Mouse (Mus musculus) olfactory bulb, adult 2 months (tissue): Measurements from ENCODE around the gene Itgb1. TPM values are rescaled to one million over a fixed set of nuclear protein-coding genes. Genes with fewer than 3 reads are reported as not detected.

Experiments used
- H3K27ac ChIP-seq: fragments of 200-500 bp; 2 replicates; pipeline ENCODE4 v1.5.1; 2012; ENCODE audit warnings: low read depth, low read length; ENCODE audit not compliant: insufficient read depth
- H3K4me1 ChIP-seq: fragments of 200-500 bp; 2 replicates; pipeline ENCODE4 v1.6.1; 2012; ENCODE audit warnings: low read length; ENCODE audit not compliant: control insufficient read depth, insufficient read depth
- H3K4me3 ChIP-seq: fragments of 200-500 bp; 2 replicates; pipeline ENCODE4 v1.5.1; 2012; ENCODE audit warnings: mild to moderate bottlenecking, low read depth, low read length, moderate library complexity; ENCODE audit not compliant: insufficient read depth
- CTCF ChIP-seq: fragments of 200-500 bp; IDR thresholded peaks from 2 replicates; pipeline ENCODE4 v1.5.1; 2012; ENCODE audit warnings: low read depth, mild to moderate bottlenecking, low read length, moderate library complexity; ENCODE audit not compliant: insufficient read depth
- POLR2A ChIP-seq: fragments of 200-500 bp; IDR thresholded peaks from 2 replicates; pipeline ENCODE4 v1.6.1; 2012; ENCODE audit warnings: mild to moderate bottlenecking, low read depth, low read length, moderate library complexity; ENCODE audit not compliant: insufficient read depth
- WGBS: fragments of 180-500 bp; shearing (Covaris S2); methylation state at CpG from one replicate; pipeline ENCODE4 v1.1.7; 2018; 5-methylcytosine and 5-hydroxymethylcytosine counted together
- polyA plus RNA-seq: library from polyadenylated mRNA; stranded (reverse); fragments of >200 nt; gene quantifications from 2 replicates; pipeline ENCODE4 v1.2.4, GENCODE M21; 2012; ENCODE audit warnings: low replicate concordance; ENCODE audit not compliant: missing spikeins, insufficient read depth, insufficient read length

Itgb1 gene
- polyA plus RNA-seq, 1 experiment, result 105 TPM

DNA sequence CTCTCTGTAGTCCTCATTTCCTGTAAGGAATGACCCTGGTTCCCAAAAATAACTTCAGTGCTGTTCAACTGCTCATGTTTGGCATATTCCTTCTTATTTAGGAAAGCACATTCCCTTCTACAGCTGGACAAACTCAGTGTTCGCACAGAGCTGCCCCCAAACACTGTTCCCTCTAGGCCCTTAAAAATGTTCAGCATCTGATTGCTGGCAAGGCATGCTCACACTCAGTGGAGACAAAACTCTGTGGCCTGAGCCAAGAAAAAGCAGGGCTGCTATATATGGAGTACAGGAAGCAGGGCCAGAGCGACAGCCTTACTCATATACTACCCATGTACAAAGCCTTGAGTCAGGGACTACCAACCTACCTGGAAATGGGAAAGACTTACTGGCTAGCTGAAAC is 5.5 kb upstream of the Itgb1 start:
- Histone ChIP-seq H3K4me3 (no peak overlapping the region), H3K4me1 (no peaks in the 10 kb centered on the region), H3K27ac (no peak overlapping the region)
- 84% methylated on average over 2 of the region's 2 CpGs for WGBS
- no peak for TF ChIP-seq CTCF
- TF ChIP-seq POLR2A, result no peak

DNA sequence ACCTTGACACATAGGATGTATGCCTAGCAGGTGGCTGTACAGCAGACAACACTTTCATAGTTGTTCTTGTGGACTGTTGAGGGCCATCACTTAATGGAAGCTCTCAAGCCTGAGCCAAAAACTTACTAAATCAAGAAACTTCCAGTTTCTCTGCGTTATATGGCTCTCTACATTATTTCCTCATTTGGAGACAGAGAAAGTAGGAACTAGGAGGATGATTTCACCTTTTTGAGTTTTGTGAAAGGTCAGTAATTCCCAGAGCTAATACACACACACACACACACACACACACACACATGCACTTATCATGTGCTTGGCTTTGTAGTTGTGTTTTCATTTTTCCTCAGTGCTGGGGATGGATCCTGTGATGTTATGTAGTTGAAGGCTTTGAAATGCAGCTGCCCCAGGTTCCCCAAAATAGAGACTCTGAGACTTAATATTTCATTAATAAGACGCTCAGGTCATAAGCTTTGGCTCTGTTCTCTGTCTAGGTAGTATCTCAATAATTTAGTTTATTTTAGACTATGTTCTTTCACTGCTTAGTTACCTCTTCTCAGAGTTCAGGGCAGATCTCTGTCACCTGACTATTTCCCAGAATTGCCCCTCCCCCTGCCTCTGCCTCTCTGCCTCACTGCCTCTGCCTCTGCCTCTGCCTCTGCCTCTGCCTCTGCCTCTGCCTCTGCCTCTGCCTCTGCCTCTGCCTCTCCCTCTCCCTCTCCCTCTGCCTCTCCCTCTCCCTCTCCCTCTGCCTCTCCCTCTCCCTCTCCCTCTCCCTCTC is 4.7 kb upstream of the Itgb1 start:
- no peak overlapping the region for H3K27ac ChIP-seq
- H3K4me3 ChIP-seq, result no peak overlapping the region
- TF ChIP-seq POLR2A (no peak), CTCF (no peak)
- 92% methylated on average over 2 of the region's 2 CpGs for WGBS
- no peaks in the 10 kb centered on the region for H3K4me1 ChIP-seq

DNA sequence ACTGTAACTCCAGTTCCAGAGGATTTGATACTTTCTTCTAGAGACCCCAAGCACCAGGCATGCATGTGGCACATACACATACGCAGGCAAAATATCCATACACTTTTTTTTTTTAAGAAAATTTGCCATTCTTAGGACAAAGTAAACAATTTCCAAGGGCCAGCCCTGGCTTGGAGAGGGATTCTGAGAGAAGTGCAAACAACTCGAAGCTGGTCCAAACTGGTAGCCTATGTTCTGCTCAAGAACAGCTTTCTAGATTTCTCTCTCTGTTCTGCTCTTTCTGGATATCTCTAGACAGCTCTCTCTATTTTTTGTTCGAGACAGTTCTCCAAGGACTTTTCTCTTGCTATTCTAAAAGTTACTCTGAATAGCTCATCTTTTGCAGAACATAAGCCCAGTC is 3.5 kb upstream of the Itgb1 start:
- Histone ChIP-seq H3K4me3 (no peak overlapping the region), H3K27ac (no peak overlapping the region), H3K4me1 (no peaks in the 10 kb centered on the region)
- TF ChIP-seq POLR2A, result no peak
- no peak for TF ChIP-seq CTCF
- WGBS, result 94% methylated on average over 3 of the region's 3 CpGs

DNA sequence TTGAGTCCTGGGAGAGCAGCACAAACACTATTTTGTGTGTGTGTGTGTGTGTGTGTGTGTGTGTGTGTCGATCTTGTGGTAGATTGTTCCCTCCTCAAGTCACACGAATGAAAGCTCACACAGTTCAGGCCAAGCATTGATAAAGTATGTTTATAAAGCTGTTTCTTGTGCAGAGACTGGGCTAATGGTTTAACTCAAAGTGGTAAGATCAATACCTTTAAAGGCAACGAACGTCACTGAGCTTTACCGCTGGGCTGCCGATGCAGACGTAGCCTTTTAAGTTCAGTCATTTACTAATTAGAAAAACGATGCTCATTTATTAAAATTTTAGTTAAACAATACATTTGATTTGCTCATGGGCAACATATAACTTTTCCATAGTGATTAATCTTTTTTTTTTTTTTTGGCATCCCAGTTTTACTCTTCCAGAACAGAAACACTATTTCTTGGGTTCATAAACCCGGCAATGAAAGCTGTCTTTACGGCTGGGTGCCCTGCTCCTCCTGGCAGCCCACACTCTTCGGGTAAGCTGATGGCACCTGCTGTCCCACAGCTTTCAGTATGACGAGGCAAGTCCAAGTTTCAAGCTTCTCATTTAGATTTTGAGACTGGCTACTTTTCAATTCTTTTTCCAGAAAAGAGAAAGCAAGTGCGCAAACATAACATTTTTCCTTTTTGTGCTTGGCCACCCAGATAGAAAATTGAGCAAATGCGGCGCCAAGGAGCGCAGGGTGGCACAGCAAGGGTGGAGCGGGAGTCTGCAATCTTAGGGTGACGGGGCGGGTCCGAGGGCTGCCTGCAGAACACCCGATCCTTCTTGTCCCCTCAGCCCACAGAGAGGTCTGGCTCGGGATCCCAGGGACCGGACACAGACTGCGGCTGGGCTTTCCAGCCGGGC is 596 bp upstream of the Itgb1 start:
- peak overlapping the region; percentile 98 for H3K4me3 ChIP-seq
- 3% methylated on average over 25 of the region's 25 CpGs for WGBS
- peak overlapping the region; percentile 73 for H3K27ac ChIP-seq
- no peak for TF ChIP-seq CTCF
- no peak for TF ChIP-seq POLR2A
- H3K4me1 ChIP-seq, result peaks cover 2% of the 10 kb centered on the region; the same call in 1 of the 2 replicates

DNA sequence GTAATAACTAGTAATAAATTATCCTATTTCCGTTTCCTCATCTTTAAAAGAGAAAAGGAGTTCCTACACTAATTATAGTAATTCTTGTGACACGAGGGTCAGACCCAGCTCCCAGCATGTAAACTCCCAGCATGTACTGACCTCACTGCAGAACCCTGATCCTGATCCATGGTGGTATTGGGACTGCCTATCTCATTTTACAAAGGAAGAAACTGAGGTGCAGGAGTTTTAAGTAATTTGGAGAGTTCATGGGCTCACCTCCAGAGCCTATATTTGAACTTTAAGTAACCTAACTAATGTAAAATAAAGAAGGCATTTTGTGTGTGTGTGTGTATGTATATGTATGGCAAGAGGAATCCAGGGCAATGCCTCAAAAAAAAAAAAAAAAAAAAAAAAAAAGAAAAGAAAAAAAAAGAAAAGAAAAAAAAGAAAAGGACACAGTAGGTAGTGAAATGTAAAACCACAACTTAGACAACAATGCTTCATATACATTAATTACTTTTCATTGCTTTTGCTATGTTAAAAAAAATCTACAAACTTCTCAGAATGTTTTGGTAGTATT is 1.1 kb downstream of the Itgb1 start:
- no peak for TF ChIP-seq CTCF
- TF ChIP-seq POLR2A, result no peak
- H3K27ac ChIP-seq, result no peak overlapping the region; the same call in 1 of the 2 replicates
- peak overlapping the region; percentile 98 for H3K4me3 ChIP-seq
- WGBS, result 3% methylated on average over 2 of the region's 2 CpGs
- H3K4me1 ChIP-seq, result peaks cover 2% of the 10 kb centered on the region; the same call in 1 of the 2 replicates

DNA sequence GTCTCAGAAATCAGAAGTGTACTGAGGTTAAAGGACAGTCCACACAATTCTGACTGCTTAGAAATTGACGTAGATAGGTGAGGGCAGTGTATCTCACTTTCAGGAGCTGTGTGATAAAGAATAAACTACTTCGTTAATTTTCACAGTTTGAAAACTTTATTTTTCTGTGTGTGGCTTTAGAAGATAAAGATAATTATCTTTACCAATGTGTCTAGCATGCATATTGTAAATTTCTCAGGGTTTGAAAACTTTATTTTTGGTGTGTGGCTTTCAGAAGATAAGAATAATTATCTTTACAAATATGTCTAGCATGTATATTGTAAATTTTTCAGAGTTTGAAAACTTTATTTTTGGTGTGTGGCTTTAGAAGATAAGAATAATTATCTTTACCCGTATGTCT is 3.2 kb downstream of the Itgb1 start:
- TF ChIP-seq POLR2A (no peak), CTCF (no peak)
- WGBS, result 81% methylated on average over 3 of the region's 3 CpGs
- no peak overlapping the region for H3K27ac ChIP-seq
- peaks cover 2% of the 10 kb centered on the region; the same call in 1 of the 2 replicates for H3K4me1 ChIP-seq
- H3K4me3 ChIP-seq, result no peak overlapping the region

DNA sequence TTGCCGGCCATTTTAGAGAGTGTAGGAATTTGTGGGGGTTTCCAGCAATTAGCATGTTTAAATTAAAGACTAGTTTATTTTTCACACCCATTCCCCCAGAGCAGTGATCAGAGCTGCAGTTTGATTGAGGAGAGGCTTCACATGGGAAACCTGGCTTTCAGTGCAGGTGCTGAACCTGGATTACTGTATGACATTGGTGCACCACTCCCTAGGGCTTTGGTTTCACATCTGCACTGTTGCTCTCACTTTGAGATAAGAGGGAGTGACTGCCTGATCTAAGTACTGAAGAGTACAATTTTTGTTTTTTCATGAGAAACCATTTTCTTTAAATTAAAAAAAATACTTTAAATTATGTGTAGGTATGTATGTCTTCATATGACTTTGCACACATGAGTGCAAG is 4.6 kb downstream of the Itgb1 start:
- TF ChIP-seq CTCF (no peak), POLR2A (no peak)
- Histone ChIP-seq H3K4me1 (peaks cover 2% of the 10 kb centered on the region; the same call in 1 of the 2 replicates), H3K27ac (no peak overlapping the region), H3K4me3 (no peak overlapping the region)
- WGBS, result 76% methylated on average over 1 of the region's 1 CpGs

DNA sequence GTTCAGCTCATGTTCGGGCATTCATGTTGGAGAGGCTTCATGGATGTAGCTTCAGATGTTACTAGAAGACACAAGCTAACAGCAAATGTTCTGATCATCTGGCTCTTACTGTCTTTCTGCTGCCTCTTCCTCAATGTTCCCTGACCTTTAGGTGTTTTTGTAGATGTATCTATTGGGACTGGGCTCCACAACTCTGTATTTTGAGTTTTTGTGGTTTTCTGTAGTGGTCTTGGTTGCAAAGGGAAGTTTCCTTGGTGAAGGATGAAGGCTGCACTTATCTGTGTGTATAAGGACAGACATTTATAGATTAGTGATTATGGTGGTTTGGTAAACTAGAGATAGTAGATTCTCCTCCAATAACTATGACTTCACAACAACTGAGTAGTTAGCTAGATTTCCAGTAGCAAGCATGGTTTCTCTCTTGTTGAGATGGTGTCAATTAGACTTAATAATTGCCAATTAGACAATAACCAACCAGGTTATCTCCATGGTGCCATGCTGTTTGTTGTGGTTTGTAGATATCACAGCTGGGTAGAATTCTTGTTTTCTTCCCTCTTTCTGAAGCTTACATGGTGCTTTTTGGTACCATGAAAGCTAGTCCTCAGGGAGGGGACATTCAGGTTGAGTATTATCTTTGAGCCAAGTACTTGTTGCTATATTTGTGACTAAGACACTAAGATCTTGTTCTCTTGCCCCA is 11.4 kb downstream of the Itgb1 start:
- 93% methylated on average over 1 of the region's 1 CpGs for WGBS
- Histone ChIP-seq H3K4me1 (no peaks in the 10 kb centered on the region), H3K27ac (no peak overlapping the region), H3K4me3 (no peak overlapping the region)
- TF ChIP-seq POLR2A (no peak), CTCF (no peak)
